Mouse (Mus musculus): ENCODE results near the gene Stim2.

DNA sequence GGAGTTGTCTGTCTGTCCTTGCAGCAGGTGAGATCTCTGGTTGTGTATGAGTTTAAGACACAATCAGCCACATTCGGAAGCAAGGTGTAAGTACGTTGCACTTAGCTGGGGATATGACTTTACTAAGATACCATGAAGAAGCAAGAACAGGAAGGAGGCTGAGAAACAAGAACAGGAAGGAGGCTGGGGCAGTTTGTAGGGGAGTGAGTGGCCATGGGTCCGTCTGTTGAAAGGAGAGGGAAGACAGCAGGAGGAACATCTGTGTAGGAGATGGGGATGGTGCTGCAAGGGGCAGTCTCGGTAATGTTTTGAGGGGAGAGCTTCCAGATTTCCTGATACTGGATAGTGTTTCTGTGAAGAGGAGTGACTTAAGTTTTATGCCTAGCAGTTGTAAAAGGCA is 40.3 kb downstream of the Stim2 start:
- TF ChIP-seq CTCF (IDR thresholded peaks at IDR 0.05; ENCODE audit: low read depth): no peak
- no peak for TF ChIP-seq EP300 (IDR thresholded peaks at IDR 0.05; ENCODE audit: low read depth)
